Mouse (Mus musculus) olfactory bulb, adult 2 months (tissue): ENCODE data around the gene Pnpla7. TPM values are rescaled to one million over a fixed set of nuclear protein-coding genes. Genes with fewer than 3 reads are reported as not detected.
A peak's percentile ranks its signal among the peaks of the same experiment; 100 is the strongest.

ENCODE experiments used
- H3K27ac ChIP-seq: fragments of 200-500 bp; 2 replicates; pipeline ENCODE4 v1.5.1; 2012; ENCODE audit warnings: low read depth, low read length; ENCODE audit not compliant: insufficient read depth
- H3K4me1 ChIP-seq: fragments of 200-500 bp; 2 replicates; pipeline ENCODE4 v1.6.1; 2012; ENCODE audit warnings: low read length; ENCODE audit not compliant: control insufficient read depth, insufficient read depth
- H3K4me3 ChIP-seq: fragments of 200-500 bp; 2 replicates; pipeline ENCODE4 v1.5.1; 2012; ENCODE audit warnings: mild to moderate bottlenecking, low read depth, low read length, moderate library complexity; ENCODE audit not compliant: insufficient read depth
- CTCF ChIP-seq: fragments of 200-500 bp; IDR thresholded peaks from 2 replicates; pipeline ENCODE4 v1.5.1; 2012; ENCODE audit warnings: low read depth, mild to moderate bottlenecking, low read length, moderate library complexity; ENCODE audit not compliant: insufficient read depth
- POLR2A ChIP-seq: fragments of 200-500 bp; IDR thresholded peaks from 2 replicates; pipeline ENCODE4 v1.6.1; 2012; ENCODE audit warnings: mild to moderate bottlenecking, low read depth, low read length, moderate library complexity; ENCODE audit not compliant: insufficient read depth
- WGBS: fragments of 180-500 bp; shearing (Covaris S2); methylation state at CpG from one replicate; pipeline ENCODE4 v1.1.7; 2018; 5-methylcytosine and 5-hydroxymethylcytosine counted together
- polyA plus RNA-seq: library from polyadenylated mRNA; stranded (reverse); fragments of >200 nt; gene quantifications from 2 replicates; pipeline ENCODE4 v1.2.4, GENCODE M21; 2012; ENCODE audit warnings: low replicate concordance; ENCODE audit not compliant: missing spikeins, insufficient read depth, insufficient read length

Pnpla7 gene
- polyA plus RNA-seq, 1 experiment, result not detected

DNA sequence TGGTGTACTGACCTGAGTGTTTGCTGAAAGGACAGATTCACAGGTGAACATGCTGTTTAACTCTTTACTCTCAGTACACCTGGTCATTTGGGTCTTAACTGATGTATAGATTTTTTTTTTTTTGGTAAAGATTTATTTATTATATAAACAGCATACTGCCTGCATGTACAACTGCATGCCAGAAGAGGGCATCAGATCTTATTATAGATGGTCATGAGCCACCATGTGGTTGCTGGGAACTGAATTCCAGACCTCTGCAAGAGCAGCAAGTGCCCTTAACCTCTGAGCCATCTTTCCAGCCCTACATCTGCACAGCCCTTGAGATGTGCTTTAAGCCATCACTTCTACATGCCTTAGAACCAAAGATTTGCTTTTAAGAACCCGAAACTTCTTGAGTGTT lies 46.8 kb downstream of the Pnpla7 start:
- Histone ChIP-seq H3K4me3 (no peak overlapping the region), H3K4me1 (no peaks in the 10 kb centered on the region), H3K27ac (no peak overlapping the region)
- TF ChIP-seq POLR2A, result no peak
- no peak for TF ChIP-seq CTCF
- WGBS, result 94% methylated on average over 1 of the region's 1 CpGs

DNA sequence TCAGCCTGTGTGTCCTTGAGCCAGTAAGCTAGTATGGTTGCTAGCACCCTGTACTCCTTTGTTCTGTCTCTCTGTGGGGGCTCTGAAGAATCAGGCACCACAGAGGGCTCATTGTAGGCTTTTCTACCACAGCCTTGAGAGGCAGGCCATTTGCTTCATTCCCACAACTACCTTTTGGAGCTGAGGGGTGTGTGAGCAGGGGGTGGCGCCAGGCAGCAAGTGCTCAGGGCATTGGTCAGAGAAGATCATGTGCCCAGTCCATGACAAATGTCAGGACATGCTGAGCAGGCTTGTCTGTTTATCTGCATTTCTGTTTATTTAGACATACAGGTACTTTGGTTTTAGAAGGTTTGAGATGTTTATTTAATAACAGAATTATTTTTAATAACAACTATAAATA lies 49.3 kb downstream of the Pnpla7 start:
- TF ChIP-seq CTCF (no peak), POLR2A (no peak)
- WGBS, result 92% methylated on average over 1 of the region's 1 CpGs
- H3K4me1 ChIP-seq, result no peaks in the 10 kb centered on the region
- H3K4me3 ChIP-seq, result no peak overlapping the region
- no peak overlapping the region for H3K27ac ChIP-seq

DNA sequence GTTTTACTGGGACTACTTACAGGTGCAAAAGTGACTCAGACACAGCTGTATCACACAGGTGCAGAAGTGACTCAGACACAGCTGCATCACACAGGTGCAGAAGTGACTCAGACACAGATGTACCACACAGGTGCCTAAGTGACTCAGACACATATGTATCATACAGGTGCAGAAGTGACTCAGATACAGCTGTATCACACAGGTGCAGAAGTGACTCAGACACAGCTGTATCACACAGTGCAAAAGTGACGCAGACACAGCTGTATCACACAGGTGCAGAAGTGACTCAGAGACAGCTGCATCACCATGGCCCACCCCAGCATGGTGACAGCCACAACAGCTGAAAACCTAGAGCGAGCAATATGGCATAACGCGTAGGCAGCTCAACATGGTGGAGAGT lies 59.2 kb downstream of the Pnpla7 start:
- TF ChIP-seq POLR2A (no peak), CTCF (no peak)
- Histone ChIP-seq H3K27ac (no peak overlapping the region), H3K4me3 (no peak overlapping the region), H3K4me1 (no peaks in the 10 kb centered on the region)
- 93% methylated on average over 4 of the region's 4 CpGs for WGBS

GRCm38 (mm10) chr2:25040089-25040488 lies 64.3 kb downstream of the Pnpla7 start:
- H3K4me3 ChIP-seq, result no peak overlapping the region
- WGBS, result 86% methylated on average over 5 of the region's 5 CpGs
- no peaks in the 10 kb centered on the region for H3K4me1 ChIP-seq
- H3K27ac ChIP-seq, result no peak overlapping the region
- no peak for TF ChIP-seq POLR2A
- no peak for TF ChIP-seq CTCF

DNA sequence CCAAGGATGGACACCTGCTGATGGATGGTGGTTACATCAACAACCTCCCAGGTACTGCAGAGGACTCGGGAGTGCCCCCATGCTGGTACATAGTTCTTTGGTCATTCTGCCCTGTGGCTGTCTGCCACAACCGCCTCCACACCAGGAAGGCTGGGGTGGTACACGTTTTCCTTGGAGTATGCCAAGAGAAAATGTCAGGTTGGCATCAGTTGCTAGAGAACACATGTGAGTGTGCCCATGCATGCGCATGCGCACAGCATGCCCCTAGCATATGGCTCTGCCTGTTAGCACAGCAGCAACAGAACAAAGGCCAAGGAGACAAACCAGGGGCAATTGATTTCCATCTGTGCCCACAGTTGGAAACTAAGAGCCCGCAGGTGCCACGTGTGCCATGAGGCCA lies 75.1 kb downstream of the Pnpla7 start:
- 88% methylated on average over 7 of the region's 7 CpGs for WGBS
- Histone ChIP-seq H3K4me3 (no peak overlapping the region), H3K4me1 (peaks cover 16% of the 10 kb centered on the region), H3K27ac (no peak overlapping the region)
- TF ChIP-seq CTCF (no peak), POLR2A (no peak)

- H3K27ac ChIP-seq, result no peak overlapping the region
- no peak for TF ChIP-seq POLR2A
- no peak for TF ChIP-seq CTCF
- H3K4me1 ChIP-seq, result peaks cover 21% of the 10 kb centered on the region
- no peak overlapping the region for H3K4me3 ChIP-seq
- 88% methylated on average over 8 of the region's 8 CpGs for WGBS
Measured at GRCm38 (mm10) chr2:25051450-25051849, 75.6 kb downstream of the Pnpla7 start.

DNA sequence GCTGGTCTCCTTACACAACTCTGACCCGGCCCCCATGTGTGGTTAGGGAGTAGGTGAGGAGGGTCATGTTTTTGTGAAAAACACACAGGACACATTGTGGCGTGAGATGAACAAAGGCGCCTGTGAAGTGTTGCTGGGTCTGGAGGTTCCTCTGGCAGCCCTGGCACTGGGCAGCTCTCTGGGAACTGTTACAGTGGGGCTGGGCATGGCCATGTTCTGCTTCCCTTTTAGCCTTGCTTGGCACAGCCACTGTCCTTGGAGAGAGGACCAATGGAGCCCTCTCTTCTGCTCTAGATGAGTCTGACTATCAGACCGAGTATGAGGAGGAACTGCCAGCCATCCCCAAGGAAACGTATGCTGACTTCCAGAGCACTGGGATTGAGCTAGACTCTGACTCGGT lies 77.3 kb downstream of the Pnpla7 start:
- H3K27ac ChIP-seq, result no peak overlapping the region
- 87% methylated on average over 6 of the region's 6 CpGs for WGBS
- H3K4me1 ChIP-seq, result peaks cover 25% of the 10 kb centered on the region
- no peak for TF ChIP-seq POLR2A
- TF ChIP-seq CTCF, result no peak
- H3K4me3 ChIP-seq, result no peak overlapping the region

GRCm38 (mm10) chr2:25054221-25055067 lies 78.6 kb downstream of the Pnpla7 start, which contains the start of gene Nsmf:
TSS of gene Nsmf (plus strand) at chr2:25054355.
- TF ChIP-seq POLR2A, result peak; percentile 93
- no peak for TF ChIP-seq CTCF
- H3K4me3 ChIP-seq, result peak within 1 kb of the TSS; percentile 91
- peaks cover 34% of the 10 kb centered on the region for H3K4me1 ChIP-seq
- under 1% methylated on average over 47 of the region's 47 CpGs for WGBS
- H3K27ac ChIP-seq, result peak within 1 kb of the TSS; percentile 76

GRCm38 (mm10) chr2:25055068-25055405 lies 79.2 kb downstream of the Pnpla7 start:
- peak overlapping the region; percentile 91 for H3K4me3 ChIP-seq
- H3K27ac ChIP-seq, result peak overlapping the region; percentile 76; the same call in 1 of the 2 replicates
- H3K4me1 ChIP-seq, result peaks cover 34% of the 10 kb centered on the region
- 0% methylated on average over 2 of the region's 2 CpGs for WGBS
- TF ChIP-seq POLR2A (no peak), CTCF (no peak)
